Mouse (Mus musculus) thymus, adult 2 months (tissue): ENCODE data around the gene Rgs3. TPM values are rescaled to one million over a fixed set of nuclear protein-coding genes. Genes with fewer than 3 reads are reported as not detected.

Source experiments
- DNase-seq: peaks from one replicate; pipeline ENCODE4 v3.0.0; 2021
- H3K27ac ChIP-seq: fragments of 200-500 bp; 2 replicates; pipeline ENCODE4 v1.5.1; 2012; ENCODE audit warnings: low read length, control low read depth; ENCODE audit not compliant: control insufficient read depth, insufficient read depth
- H3K27me3 ChIP-seq: fragments of 200-500 bp; 2 replicates; pipeline ENCODE4 v1.6.1; 2012; ENCODE audit warnings: mild to moderate bottlenecking, low read length, moderate library complexity, mixed read lengths; ENCODE audit not compliant: control insufficient read depth, insufficient read depth
- H3K36me3 ChIP-seq: fragments of 200-500 bp; 2 replicates; pipeline ENCODE4 v1.6.1; 2012; ENCODE audit warnings: mild to moderate bottlenecking, low read length, moderate library complexity; ENCODE audit not compliant: control insufficient read depth, insufficient read depth
- H3K4me1 ChIP-seq: fragments of 200-500 bp; replicated peaks from 2 replicates; pipeline ENCODE4 v1.6.1; 2012; ENCODE audit warnings: low read length; ENCODE audit not compliant: control insufficient read depth, insufficient read depth
- H3K4me3 ChIP-seq: fragments of 200-500 bp; 2 replicates; pipeline ENCODE4 v1.5.1; 2012; ENCODE audit warnings: mild to moderate bottlenecking, low read length, control low read depth, moderate library complexity; ENCODE audit not compliant: control insufficient read depth, insufficient read depth
- CTCF ChIP-seq: fragments of 200-500 bp; IDR thresholded peaks from 2 replicates; pipeline ENCODE4 v1.5.1; 2012; ENCODE audit warnings: mild to moderate bottlenecking, control low read depth, low read length, moderate library complexity, borderline replicate concordance; ENCODE audit not compliant: control insufficient read depth, poor library complexity, insufficient read depth; ENCODE audit errors: extremely low read depth
- POLR2A ChIP-seq: fragments of 200-500 bp; IDR thresholded peaks from 2 replicates; pipeline ENCODE4 v1.6.1; 2012; ENCODE audit warnings: mild to moderate bottlenecking, low read length, control low read depth, moderate library complexity; ENCODE audit not compliant: control insufficient read depth, poor library complexity, insufficient read depth; ENCODE audit errors: extremely low read depth
- WGBS: fragments of 180-500 bp; shearing (Covaris S2); methylation state at CpG from one replicate; pipeline ENCODE4 v1.1.7; 2018; 5-methylcytosine and 5-hydroxymethylcytosine counted together
- polyA plus RNA-seq: library from polyadenylated mRNA; depleted of rRNA; stranded (reverse); fragments of >200 nt; gene quantifications from 2 replicates; pipeline ENCODE4 v1.2.3, GENCODE M21; 2012

Rgs3 gene
- polyA plus RNA-seq, 1 experiment, result 81.3 TPM

DNA sequence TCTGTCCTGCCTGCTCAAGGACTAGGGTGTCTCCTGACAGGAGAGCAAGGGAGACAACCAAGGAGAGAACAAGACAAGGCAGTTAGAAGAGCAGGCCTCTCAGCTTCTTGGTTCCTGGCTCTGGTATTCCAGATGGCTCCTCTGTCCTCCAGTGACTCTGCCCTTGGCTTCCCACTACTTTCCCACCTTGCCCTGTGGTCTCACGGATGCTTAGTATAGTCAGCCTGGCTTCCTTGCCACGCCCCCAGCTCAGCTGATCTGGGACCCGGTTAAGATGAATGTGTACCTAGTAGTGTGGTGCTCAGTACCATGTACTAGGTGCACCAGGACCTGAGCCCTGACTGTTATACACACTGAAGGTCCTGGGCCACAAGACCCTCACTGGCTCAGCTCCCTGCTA is 82.0 kb downstream of the Rgs3 start:
- H3K4me3 ChIP-seq, result no peak overlapping the region
- 0 out of 2 replicates have a peak, but pooled peaks cover 3% of the 10 kb centered on the region for H3K36me3 ChIP-seq
- H3K27ac ChIP-seq, result no peak overlapping the region
- WGBS, result 88% methylated on average over 3 of the region's 3 CpGs
- no peaks in the 10 kb centered on the region for H3K27me3 ChIP-seq
- no peak for DNase-seq
- peaks cover 12% of the 10 kb centered on the region for H3K4me1 ChIP-seq
- TF ChIP-seq POLR2A (no peak), CTCF (no peak)

DNA sequence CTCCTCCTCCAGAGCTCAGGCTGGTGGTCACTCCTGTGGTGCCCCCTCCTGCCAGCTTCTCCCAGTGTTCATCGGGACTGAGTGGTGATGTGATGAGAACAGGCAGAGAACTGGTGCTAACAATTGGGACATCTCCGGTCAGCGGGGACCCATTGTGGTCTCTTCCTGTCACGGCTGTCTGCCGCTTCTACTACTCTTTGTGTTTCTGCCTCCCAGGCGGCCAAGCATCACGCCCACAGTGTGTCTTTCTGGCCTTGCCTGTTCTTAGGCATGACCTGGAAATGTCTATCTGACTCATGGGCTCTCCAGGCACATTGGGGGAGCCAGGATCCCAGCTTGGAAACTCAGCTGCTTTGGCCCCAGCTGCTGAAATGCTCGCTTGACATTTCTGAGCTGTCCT is 83.8 kb downstream of the Rgs3 start:
- Histone ChIP-seq H3K36me3 (0 out of 2 replicates have a peak, but pooled peaks cover 3% of the 10 kb centered on the region), H3K27ac (no peak overlapping the region), H3K4me3 (no peak overlapping the region), H3K27me3 (no peaks in the 10 kb centered on the region), H3K4me1 (peaks cover 7% of the 10 kb centered on the region)
- TF ChIP-seq POLR2A (no peak), CTCF (no peak)
- no peak for DNase-seq
- WGBS, result 95% methylated on average over 8 of the region's 8 CpGs

DNA sequence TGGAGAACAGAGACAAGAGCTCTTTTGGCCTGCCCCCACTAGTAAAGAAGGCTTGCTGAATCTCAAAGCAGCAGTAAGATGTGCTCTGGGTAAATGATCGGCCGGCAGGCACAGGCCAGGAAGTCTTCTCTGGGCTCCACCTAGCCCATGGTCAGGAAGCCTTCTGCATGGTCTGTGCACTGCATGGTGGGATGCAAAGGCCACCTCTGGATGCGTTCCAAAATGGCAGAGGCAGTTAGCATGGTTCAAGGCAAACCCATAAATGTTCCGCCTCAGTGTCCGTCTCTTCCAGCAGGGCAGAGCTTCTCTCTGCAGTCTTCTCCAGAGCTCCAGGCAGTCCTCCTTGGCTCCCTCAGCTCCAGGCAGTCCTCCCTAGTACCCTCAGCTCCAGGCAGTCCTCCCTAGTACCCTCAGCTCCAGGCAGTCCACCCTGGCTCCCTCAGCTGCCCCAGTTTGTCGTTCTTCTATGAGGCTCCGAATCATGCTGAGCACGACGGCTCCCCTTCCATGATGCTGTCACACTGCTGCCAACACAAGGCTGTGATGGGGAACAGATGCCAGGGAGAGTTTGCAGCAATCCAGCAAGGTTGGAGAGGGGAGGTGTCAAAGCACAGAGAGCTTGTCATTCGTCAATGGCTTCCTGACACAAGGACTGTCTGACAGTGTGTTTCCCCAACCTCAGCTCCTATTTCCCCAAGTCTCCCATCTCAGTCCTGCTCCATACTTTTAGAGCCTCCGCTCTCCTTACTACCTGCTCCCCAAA is 84.6 kb downstream of the Rgs3 start:
- Histone ChIP-seq H3K27me3 (no peaks in the 10 kb centered on the region), H3K36me3 (0 out of 2 replicates have a peak, but pooled peaks cover 3% of the 10 kb centered on the region), H3K4me1 (peaks cover 7% of the 10 kb centered on the region), H3K4me3 (no peak overlapping the region), H3K27ac (no peak overlapping the region)
- 95% methylated on average over 11 of the region's 11 CpGs for WGBS
- no peak for DNase-seq
- TF ChIP-seq POLR2A, result no peak
- TF ChIP-seq CTCF, result no peak

DNA sequence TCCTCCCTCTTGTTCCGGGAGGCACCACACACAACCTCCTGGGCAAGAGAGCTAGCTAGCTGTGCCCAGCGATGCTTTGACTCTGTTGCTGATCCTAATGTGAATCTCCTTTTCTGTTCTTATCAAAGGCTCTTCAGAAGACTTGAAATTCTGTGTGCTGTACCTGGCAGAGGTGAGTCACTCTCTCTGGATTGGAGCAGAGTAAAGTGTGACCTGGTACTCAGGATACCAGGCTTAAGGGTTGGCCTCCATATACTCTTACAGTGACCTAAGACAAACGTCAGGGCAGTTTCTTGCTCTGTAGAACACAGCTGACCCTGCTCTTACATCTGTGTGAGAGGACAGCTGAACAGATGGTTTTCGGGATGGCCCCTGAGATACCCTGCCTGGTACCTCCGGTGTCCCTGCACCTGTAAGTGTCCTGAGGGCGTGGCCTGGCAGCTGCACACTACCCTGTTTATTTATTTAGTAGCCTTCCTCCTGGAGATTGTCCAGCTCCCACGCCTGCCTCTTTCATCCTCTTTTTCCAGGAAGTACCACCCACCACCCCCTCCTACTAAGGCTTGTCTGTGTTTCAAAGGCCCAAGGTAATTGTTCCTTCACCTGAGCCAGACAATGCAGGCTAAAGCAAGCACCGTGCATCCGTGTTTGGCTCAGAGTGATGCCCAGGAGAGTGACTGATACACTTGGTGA is 87.1 kb downstream of the Rgs3 start:
- H3K27ac ChIP-seq, result no peak overlapping the region
- WGBS, result 88% methylated on average over 9 of the region's 9 CpGs
- H3K4me1 ChIP-seq, result no peaks in the 10 kb centered on the region
- 0 out of 2 replicates have a peak, but pooled peaks cover 3% of the 10 kb centered on the region for H3K36me3 ChIP-seq
- DNase-seq, result no peak
- no peak overlapping the region for H3K4me3 ChIP-seq
- TF ChIP-seq CTCF (no peak), POLR2A (no peak)
- no peaks in the 10 kb centered on the region for H3K27me3 ChIP-seq

DNA sequence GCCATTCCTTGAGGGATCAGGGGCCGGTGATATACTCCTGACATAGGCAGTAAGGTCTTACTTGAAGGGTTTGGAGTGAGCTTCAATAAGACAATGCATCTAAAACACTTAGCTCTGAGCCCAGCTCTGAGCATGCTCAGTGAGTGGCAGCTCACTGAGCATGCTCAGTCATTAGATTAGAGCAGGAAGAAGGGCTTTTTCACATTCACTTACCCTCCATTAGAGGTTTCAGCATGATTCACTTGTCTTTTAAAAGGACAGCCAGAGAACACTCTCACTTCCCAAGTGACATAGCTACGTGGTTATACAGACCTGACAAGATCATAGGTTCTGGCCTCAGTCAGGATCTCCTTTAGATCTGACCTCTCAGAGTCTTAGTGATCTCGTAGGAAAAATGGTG is 89.2 kb downstream of the Rgs3 start:
- no peaks in the 10 kb centered on the region for H3K4me1 ChIP-seq
- WGBS, result 95% methylated on average over 3 of the region's 3 CpGs
- no peak overlapping the region for H3K27ac ChIP-seq
- no peak for DNase-seq
- no peaks in the 10 kb centered on the region for H3K36me3 ChIP-seq
- no peaks in the 10 kb centered on the region for H3K27me3 ChIP-seq
- no peak overlapping the region for H3K4me3 ChIP-seq
- TF ChIP-seq POLR2A (no peak), CTCF (no peak)

DNA sequence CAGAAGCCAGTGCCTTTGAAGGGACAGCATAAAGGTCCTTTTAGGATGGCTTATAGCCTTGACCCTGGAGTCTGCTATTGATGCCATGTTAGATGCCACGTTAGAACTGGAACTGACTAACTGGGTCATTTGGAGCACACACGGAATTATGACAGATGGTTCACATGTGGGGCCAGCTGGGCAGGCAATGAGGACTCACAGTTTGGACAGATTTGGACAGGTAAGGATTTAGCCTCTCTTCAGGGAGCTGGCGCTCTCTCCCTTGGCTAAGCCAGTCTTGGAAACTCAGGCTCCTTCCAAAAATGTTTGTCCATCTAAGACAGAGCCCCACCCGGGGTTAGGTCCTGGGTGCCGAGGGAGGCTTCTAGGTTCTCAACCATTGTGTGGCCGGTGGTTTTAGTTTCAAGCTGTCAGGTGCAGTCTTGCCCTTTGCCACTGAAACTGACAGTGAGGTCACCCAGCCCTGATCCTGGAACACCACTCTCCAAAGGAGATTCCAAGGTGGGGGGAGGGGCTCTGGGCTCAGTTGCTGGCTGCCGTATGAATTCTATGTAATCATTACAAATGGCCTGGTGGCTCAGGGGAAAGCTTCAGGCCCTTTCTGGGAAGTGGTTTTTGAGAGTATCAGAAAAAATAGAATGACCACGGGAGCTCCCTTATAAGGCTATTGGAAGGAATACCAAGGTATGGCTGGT is 90.0 kb downstream of the Rgs3 start:
- DNase-seq, result no peak
- no peak overlapping the region for H3K4me3 ChIP-seq
- H3K27me3 ChIP-seq, result no peaks in the 10 kb centered on the region
- WGBS, result 95% methylated on average over 8 of the region's 8 CpGs
- TF ChIP-seq CTCF, result no peak
- TF ChIP-seq POLR2A, result no peak
- H3K27ac ChIP-seq, result no peak overlapping the region
- H3K36me3 ChIP-seq, result no peaks in the 10 kb centered on the region
- no peaks in the 10 kb centered on the region for H3K4me1 ChIP-seq
